Mouse (Mus musculus) forebrain, postnatal 0 days (tissue): ENCODE measurements around the gene Arid4a. TPM values are rescaled to one million over a fixed set of nuclear protein-coding genes. Genes with fewer than 3 reads are reported as not detected.

ENCODE experiments used
- ATAC-seq: fragments of 200-750 bp; cut with Nextera tagmentation; 2 replicates; pipeline ENCODE4 v1.8.0; 2017; ENCODE audit warnings: mild to moderate bottlenecking, moderate library complexity
- DNase-seq: peaks from one replicate; pipeline ENCODE4 v3.0.0-alpha.2; 2015
- H3K27ac ChIP-seq: fragments of 300-500 bp; sonication (generic); 2 replicates; pipeline ENCODE4 v1.5.1; 2014; ENCODE audit warnings: low read depth, mild to moderate bottlenecking, antibody characterized with exemption, low read length, moderate library complexity, mixed read lengths
- H3K27me3 ChIP-seq: fragments of 300-500 bp; sonication (generic); 2 replicates; pipeline ENCODE4 v1.6.1; 2014; ENCODE audit warnings: mild to moderate bottlenecking, low read length, mixed read lengths; ENCODE audit not compliant: insufficient read depth
- H3K36me3 ChIP-seq: fragments of 300-500 bp; sonication (generic); 2 replicates; pipeline ENCODE4 v1.6.1; 2014; ENCODE audit warnings: mild to moderate bottlenecking, moderate library complexity; ENCODE audit not compliant: insufficient read depth
- H3K4me1 ChIP-seq: fragments of 300-500 bp; sonication (generic); 2 replicates; pipeline ENCODE4 v1.6.1; 2014; ENCODE audit warnings: antibody characterized with exemption; ENCODE audit not compliant: insufficient read depth
- H3K4me2 ChIP-seq: fragments of 300-500 bp; sonication (generic); 2 replicates; pipeline ENCODE4 v1.6.1; 2014; ENCODE audit warnings: low read depth, mild to moderate bottlenecking, moderate library complexity
- H3K4me3 ChIP-seq: fragments of 300-500 bp; sonication (generic); 2 replicates; pipeline ENCODE4 v1.5.1; 2014; ENCODE audit warnings: low read depth, low read length, mixed read lengths
- H3K9ac ChIP-seq: fragments of 300-500 bp; sonication (generic); 2 replicates; pipeline ENCODE4 v1.6.1; 2014; ENCODE audit warnings: mild to moderate bottlenecking
- H3K9me3 ChIP-seq: fragments of 300-500 bp; sonication (generic); 2 replicates; pipeline ENCODE4 v1.6.1; 2016; ENCODE audit warnings: low read length
- CTCF ChIP-seq: sonication (generic); IDR thresholded peaks from 2 replicates; pipeline ENCODE4 v1.5.1; 2016; ENCODE audit warnings: antibody characterized with exemption, control low read depth, low read depth
- WGBS: fragments of 180-500 bp; shearing (Covaris S2); extraction: QIAGEN DNeasy Blood & Tissue Kit; methylation state at CpG from one replicate; pipeline ENCODE4 v1.1.7; 2014; 5-methylcytosine and 5-hydroxymethylcytosine counted together
- polyA plus RNA-seq: library from polyadenylated mRNA; unstranded; fragments of >200 nt; fragmentation: Nextera tagmentation; extraction: Ambion mirVana; gene quantifications from 2 replicates; pipeline ENCODE4 v1.2.1, GENCODE M21; 2015
- total RNA-seq: library from RNA; depleted of rRNA; stranded (reverse); fragments of >200 nt; gene quantifications from 2 replicates; pipeline ENCODE4 v1.2.3, GENCODE M21; 2014; rRNA removed

Gene Arid4a
- 15.6 and 17.9 TPM in 2 replicates for total RNA-seq
- 27.4 and 38.2 TPM in 2 replicates for polyA plus RNA-seq

DNA sequence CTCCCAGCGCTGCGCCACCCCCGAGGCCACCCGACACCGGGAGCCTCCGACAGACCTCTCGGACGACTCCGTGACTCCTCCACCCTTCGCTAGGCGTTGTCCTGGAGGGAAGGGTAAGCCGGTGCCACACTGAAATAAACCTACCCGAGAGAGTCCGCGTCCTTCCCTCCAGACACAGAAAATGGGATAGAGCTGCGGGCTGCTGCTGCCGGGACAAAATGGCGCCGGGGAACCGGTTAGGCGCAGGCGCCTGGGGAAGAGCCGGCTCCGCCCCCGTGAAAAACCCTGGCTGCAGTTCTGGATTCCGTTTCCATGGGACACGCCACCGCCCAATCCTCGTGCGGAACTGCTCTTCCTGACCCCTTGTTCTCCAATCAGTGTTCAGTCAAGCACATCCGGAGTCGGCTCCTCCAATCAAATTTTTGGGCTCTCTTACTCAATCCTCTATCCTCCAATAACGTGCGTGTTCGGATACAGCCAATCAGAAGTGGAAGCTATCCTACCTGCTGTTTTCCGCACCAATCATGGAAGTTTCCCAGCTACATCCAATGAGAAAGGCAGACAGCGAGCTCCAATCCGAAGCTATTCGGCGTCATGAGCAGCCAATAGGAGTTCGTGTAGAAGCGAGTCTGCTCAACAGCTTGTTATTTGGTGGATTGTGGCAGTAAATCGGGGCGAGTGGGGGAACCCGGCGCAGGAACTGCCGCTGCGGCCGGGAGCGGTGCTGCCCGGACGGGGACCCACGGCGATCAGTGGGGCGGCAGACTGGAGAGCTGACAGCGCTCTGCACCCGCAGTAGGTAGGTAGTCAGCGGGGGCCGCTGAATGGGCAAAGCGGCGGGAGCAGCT, at the start of gene Arid4a:
Gene Arid4a (plus strand): TSS at position 628 of the 848 bp plus-strand sequence.
- under 1% methylated on average over 61 of the region's 61 CpGs for WGBS
- no peak; the same call in 1 of the 2 replicates for TF ChIP-seq CTCF
- H3K27ac ChIP-seq = peak within 1 kb of the TSS; percentile 96

DNA sequence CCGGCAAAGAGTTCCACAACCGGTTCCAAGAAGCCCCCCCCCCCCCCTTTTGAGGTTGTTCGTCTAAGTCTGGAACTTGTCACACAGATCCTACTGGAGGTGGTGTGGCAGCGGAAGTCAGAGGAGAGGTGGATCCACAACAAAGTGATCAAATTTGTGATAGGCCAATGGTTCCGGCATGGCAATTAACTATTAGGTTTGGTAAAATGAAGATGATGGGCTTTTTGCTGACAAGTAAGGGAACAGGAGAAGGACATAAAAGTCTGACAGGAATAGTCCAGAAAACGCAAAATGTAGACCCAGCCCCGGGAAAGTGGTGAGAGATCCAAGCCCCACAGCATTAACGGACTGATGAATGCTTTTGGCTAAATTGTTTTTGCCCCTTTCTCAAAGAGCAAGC, 48.2 kb upstream of the Arid4a start:
- no peaks in the 10 kb centered on the region for H3K4me1 ChIP-seq
- H3K27ac ChIP-seq = peak overlapping the region; percentile 92
- no peaks in the 10 kb centered on the region for H3K9me3 ChIP-seq
- peak overlapping the region; percentile 59 for H3K4me3 ChIP-seq
- H3K27me3 ChIP-seq = no peaks in the 10 kb centered on the region
- no peak for TF ChIP-seq CTCF
- H3K9ac ChIP-seq = peak overlapping the region; percentile 84
- whole genome bisulfite sequencing = 30% methylated on average over 8 of the region's 8 CpGs
- H3K4me2 ChIP-seq = peak overlapping the region; percentile 64
- H3K36me3 ChIP-seq = peaks cover 6% of the 10 kb centered on the region; the same call in 1 of the 2 replicates
- ATAC-seq (no peak), DNase-seq (no peak)

More for the DNA sequence above, at the start of gene Arid4a:
- H3K4me3 ChIP-seq = peak within 1 kb of the TSS; percentile 92
- peak within 1 kb of the TSS; percentile 75 for H3K9ac ChIP-seq
- peaks cover 17% of the 10 kb centered on the region for H3K4me1 ChIP-seq
- no peaks in the 10 kb centered on the region for H3K9me3 ChIP-seq
- H3K27me3 ChIP-seq = no peaks in the 10 kb centered on the region
- peak; percentile 98 for ATAC-seq
- DNase-seq = peak; percentile 99
- H3K36me3 ChIP-seq = peaks cover 8% of the 10 kb centered on the region
- peak within 1 kb of the TSS; percentile 88 for H3K4me2 ChIP-seq

DNA sequence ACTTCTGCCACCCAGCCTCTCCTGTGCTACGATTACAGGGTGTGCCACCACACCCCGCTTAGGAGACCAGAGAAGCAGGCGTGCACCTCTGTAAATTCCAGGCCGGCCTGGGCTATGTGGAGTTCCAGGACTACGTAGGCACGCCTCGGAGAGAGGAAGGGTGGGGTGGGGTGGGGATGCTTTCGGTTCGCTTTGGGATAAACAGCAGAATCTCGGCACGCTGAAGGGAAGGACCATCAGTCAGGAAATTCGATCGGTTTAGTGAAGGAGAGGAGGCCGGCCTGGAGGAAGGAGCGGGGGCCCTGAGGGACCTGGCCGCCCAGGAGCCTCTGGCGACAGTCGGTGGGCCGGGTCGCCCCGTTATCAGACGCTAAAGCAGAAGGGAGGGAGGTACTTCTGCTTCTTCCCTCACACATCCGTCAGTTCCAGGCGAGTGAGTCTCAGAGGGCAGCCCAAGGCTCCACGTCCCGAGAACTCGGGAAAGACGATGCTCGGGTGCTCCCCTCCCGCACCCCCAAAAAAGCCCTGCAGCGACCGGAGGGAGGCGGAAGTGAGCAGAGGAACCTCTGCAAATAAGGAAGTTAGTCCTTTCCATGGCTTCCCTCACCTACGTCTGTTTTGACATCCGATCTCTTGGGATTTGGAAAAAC, 47.5 kb upstream of the Arid4a start:
- DNase-seq = peak; percentile 66
- no peaks in the 10 kb centered on the region for H3K4me1 ChIP-seq
- WGBS = under 1% methylated on average over 35 of the region's 35 CpGs

DNA sequence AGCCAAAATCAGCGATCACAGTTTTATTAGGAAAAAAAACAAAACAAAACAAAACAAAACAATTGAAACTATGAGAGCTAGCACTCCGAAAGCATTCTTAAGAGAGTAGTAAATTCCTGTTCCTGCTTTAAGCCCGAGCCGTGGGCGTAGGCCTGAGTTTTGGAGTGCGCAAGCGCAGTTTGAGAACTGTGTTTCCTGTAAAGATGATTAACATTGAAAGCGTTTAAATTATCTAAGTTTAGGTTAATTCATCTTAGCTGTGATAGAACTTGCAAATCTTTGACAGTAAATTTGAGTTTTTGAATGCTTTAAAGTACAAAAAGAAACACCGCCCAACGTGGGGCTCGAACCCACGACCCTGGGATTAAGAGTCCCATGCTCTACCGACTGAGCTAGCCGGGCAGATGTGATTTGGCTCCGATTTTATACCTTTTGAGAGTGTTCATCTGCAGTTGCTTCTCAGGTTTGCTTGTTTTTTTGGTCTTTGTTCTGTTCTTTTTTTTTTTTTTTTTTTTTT, 46.9 kb upstream of the Arid4a start:
- Histone ChIP-seq H3K27me3 (no peaks in the 10 kb centered on the region), H3K4me3 (peak overlapping the region; percentile 59), H3K27ac (peak overlapping the region; percentile 92), H3K4me1 (no peaks in the 10 kb centered on the region), H3K9ac (peak overlapping the region; percentile 84), H3K36me3 (no peaks in the 10 kb centered on the region), H3K4me2 (peak overlapping the region; percentile 64), H3K9me3 (no peaks in the 10 kb centered on the region)
- peak; percentile 96 for DNase-seq
- peak; percentile 80 for ATAC-seq
- TF ChIP-seq CTCF = no peak
- WGBS = under 1% methylated on average over 15 of the region's 15 CpGs

More for the DNA sequence above, 47.5 kb upstream of the Arid4a start:
- Histone ChIP-seq H3K4me3 (peak overlapping the region; percentile 59), H3K4me2 (peak overlapping the region; percentile 64), H3K9me3 (no peaks in the 10 kb centered on the region), H3K9ac (peak overlapping the region; percentile 84), H3K36me3 (peaks cover 2% of the 10 kb centered on the region; the same call in 1 of the 2 replicates), H3K27me3 (no peaks in the 10 kb centered on the region), H3K27ac (peak overlapping the region; percentile 92)
- peak; percentile 88 for ATAC-seq
- TF ChIP-seq CTCF = peak; percentile 79

DNA sequence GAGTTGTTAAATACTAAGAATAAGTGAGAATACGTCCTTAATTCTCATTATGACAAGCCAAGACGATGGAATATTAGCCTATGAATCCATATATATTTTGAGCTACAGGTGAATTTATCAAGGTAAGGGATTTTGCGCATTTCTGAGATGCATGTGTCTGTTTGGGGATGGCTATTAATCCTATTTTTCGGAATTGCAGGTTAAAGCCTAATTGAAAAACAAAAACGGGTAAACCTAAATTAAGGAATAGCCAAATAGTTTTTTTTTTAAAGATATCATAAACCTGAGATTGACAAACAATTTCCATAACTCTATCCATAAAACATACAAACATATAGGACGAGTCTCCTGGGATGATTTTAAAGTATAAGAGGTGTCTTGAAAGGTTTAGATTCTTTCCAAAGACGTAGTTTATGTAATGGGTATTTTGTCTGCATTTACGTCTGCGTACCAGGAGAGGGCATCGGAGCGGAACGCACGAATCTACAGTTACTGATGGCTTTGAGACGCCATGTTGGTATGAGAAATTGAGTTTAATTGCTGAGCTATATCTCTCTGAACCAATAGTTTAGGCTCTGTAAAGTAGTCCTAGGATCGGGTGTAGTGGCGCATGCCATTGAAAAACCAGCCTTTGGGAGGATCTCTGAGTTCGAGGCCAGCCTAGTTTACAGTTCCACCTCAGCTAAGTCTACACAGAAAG, 46.2 kb upstream of the Arid4a start:
- Histone ChIP-seq H3K4me3 (peak overlapping the region; percentile 59), H3K9me3 (no peaks in the 10 kb centered on the region), H3K27me3 (no peaks in the 10 kb centered on the region), H3K4me2 (peak overlapping the region; percentile 42), H3K27ac (peak overlapping the region; percentile 81), H3K4me1 (no peaks in the 10 kb centered on the region), H3K36me3 (no peaks in the 10 kb centered on the region), H3K9ac (peak overlapping the region; percentile 34; the same call in 1 of the 2 replicates)
- peak; percentile 84 for DNase-seq
- WGBS = 3% methylated on average over 17 of the region's 17 CpGs
- ATAC-seq = peak; percentile 40
- peak; percentile 76 for TF ChIP-seq CTCF

DNA sequence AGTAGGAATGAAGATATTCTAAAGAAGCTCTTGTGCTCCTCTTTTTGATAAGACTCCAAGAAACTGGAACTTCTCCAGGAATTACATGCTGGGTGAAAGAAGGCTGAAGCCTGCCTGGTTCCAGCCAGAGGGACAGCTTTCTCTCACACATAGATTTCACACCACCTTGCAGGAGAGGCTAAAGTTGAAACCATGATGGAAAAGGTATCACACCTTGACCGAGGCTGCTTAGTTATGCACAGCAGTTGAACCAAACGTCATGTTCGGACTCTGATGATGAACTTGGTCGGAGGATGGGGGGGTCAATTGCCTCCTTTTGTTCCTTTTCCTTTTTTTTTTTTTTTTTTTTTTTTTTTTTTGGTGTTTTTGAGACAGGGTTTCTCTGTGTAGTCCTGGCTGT, 42.0 kb upstream of the Arid4a start:
- peaks cover 6% of the 10 kb centered on the region; the same call in 1 of the 2 replicates for H3K4me1 ChIP-seq
- peak overlapping the region; percentile 99; the same call in 1 of the 2 replicates for H3K4me3 ChIP-seq
- no peak overlapping the region for H3K27ac ChIP-seq
- no peak for ATAC-seq
- DNase-seq = no peak
- H3K9ac ChIP-seq = no peak overlapping the region
- 0 out of 2 replicates have a peak, but pooled peaks cover 4% of the 10 kb centered on the region for H3K36me3 ChIP-seq
- H3K9me3 ChIP-seq = no peaks in the 10 kb centered on the region
- peak overlapping the region; percentile 43 for H3K4me2 ChIP-seq
- H3K27me3 ChIP-seq = no peaks in the 10 kb centered on the region
- TF ChIP-seq CTCF = no peak
- 90% methylated on average over 4 of the region's 4 CpGs for WGBS
